Mouse (Mus musculus): ENCODE results near the gene Fat1.

DNA sequence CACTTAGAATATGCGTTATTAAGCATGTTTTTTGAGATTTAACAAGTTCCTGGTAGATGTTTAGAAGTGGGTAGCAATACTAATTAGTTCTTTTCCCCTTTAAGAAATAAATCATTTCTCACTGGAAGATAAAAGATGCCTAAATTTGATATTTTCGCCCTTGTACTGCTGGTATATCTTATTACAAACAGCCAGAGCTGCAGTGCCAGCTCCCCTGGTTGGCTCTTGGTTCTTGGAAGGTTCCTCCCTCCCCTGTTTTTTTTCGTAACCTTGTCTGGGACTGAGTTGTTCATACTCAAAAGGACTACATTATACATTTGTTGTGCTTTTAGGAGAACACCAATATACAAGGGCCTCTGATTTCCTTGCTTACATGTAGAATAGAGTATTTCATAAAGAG is 62.1 kb downstream of the Fat1 start:
- TF ChIP-seq GATA1 (IDR thresholded peaks at IDR 0.05; ENCODE audit: borderline replicate concordance, low read length) = no peak
- TF ChIP-seq FLI1 (IDR thresholded peaks at IDR 0.05; ENCODE audit: low read length) = no peak

All from megakaryocyte, embryonic 14.5 days (primary cell).